Mouse (Mus musculus) E14TG2a.4 (cell line): ENCODE data around the gene Erp29.

Source experiments
- CTCF ChIP-seq: conservative IDR thresholded peaks from 2 replicates; pipeline ENCODE4 v1.5.1; 2014; ENCODE audit warnings: low read length
- NANOG ChIP-seq: IDR thresholded peaks from 2 replicates; pipeline ENCODE4 v1.6.1; 2014; ENCODE audit warnings: borderline replicate concordance, low read length, mixed read lengths
- POU5F1 ChIP-seq: IDR thresholded peaks from 2 replicates; pipeline ENCODE4 v1.6.1; 2014; ENCODE audit warnings: low read length, borderline replicate concordance

- TF ChIP-seq CTCF (no peak), NANOG (no peak), POU5F1 (no peak)
Observed at GRCm38 (mm10) chr5:121476040-121476439, 23.7 kb upstream of the Erp29 start.
